Mouse (Mus musculus) CH12.LX (cell line): ENCODE measurements around the gene Nox4. TPM values are rescaled to one million over a fixed set of nuclear protein-coding genes. Genes with fewer than 3 reads are reported as not detected.

ENCODE experiments used
- DNase-seq: peaks from one replicate; pipeline ENCODE4 v3.0.0-alpha.2; 2013; ENCODE audit errors: extremely low read depth
- H3K27ac ChIP-seq: 2 replicates; pipeline ENCODE4 v1.5.1; 2012; ENCODE audit warnings: low read depth, mild to moderate bottlenecking, control low read depth, moderate library complexity; ENCODE audit not compliant: insufficient read depth
- H3K27me3 ChIP-seq: replicated peaks from 2 replicates; pipeline ENCODE3; 2012; ENCODE audit warnings: inconsistent platforms
- H3K36me3 ChIP-seq, 2 experiments: replicated peaks in 1 of 2; 2 replicates each; pipeline versions ENCODE3 to v1.6.1; 2012; ENCODE audit warnings: inconsistent platforms in 1 of 2, low read length in 1 of 2, mild to moderate bottlenecking in 1 of 2, mixed read lengths in 1 of 2, moderate library complexity in 1 of 2; ENCODE audit not compliant: control insufficient read depth in 1 of 2, insufficient read depth in 1 of 2
- H3K4me1 ChIP-seq, 2 experiments: 2 replicates each; pipeline ENCODE4 v1.6.1; 2012; ENCODE audit warnings: inconsistent platforms in 1 of 2, moderate library complexity in 1 of 2; ENCODE audit not compliant: insufficient read depth in 2 of 2, control insufficient read depth in 1 of 2
- H3K4me2 ChIP-seq: 2 replicates; pipeline ENCODE4 v1.6.1; 2012; ENCODE audit warnings: low read depth, mild to moderate bottlenecking, control low read depth; ENCODE audit not compliant: poor library complexity, insufficient read depth, severe bottlenecking
- H3K4me3 ChIP-seq, 3 experiments: fragments of 150-350 bp in 1 of 3; sonication (generic) in 1 of 3; replicated peaks in 1 of 3; 2 replicates each; pipeline versions ENCODE3 to v1.5.1; 2011 to 2012; ENCODE audit warnings: low read depth in 2 of 3, low read length in 2 of 3, mild to moderate bottlenecking in 2 of 3, moderate library complexity in 2 of 3, control low read depth in 1 of 3, improper control_type of control experiment in 1 of 3, inconsistent platforms in 1 of 3, mixed read lengths in 1 of 3; ENCODE audit not compliant: poor library complexity in 1 of 3
- H3K79me2 ChIP-seq: replicated peaks from 2 replicates; pipeline ENCODE4 v1.6.1; 2012; ENCODE audit warnings: mild to moderate bottlenecking, moderate library complexity; ENCODE audit not compliant: control insufficient read depth, poor library complexity, insufficient read depth, severe bottlenecking; ENCODE audit errors: extremely low read depth
- H3K9ac ChIP-seq: 2 replicates; pipeline ENCODE4 v1.6.1; 2012; ENCODE audit warnings: low read depth, mild to moderate bottlenecking, control low read depth, moderate library complexity; ENCODE audit not compliant: insufficient read depth
- H3K9me3 ChIP-seq: replicated peaks from 2 replicates; pipeline ENCODE3; 2012; ENCODE audit warnings: low read length, inconsistent platforms, mixed read lengths
- BHLHE40 ChIP-seq: IDR thresholded peaks from 2 replicates; pipeline ENCODE4 v1.6.1; 2011; ENCODE audit warnings: mild to moderate bottlenecking, low read depth, low read length, improper control_type of control experiment
- CHD1 ChIP-seq: IDR thresholded peaks from 2 replicates; pipeline ENCODE4 v1.6.1; 2012; ENCODE audit warnings: low read depth, low read length, improper control_type of control experiment, inconsistent platforms
- CHD2 ChIP-seq: IDR thresholded peaks from 2 replicates; pipeline ENCODE4 v1.6.1; 2011; ENCODE audit warnings: low read length, improper control_type of control experiment
- ELF1 ChIP-seq: IDR thresholded peaks from 2 replicates; pipeline ENCODE4 v1.6.1; 2014; ENCODE audit warnings: low read depth, mild to moderate bottlenecking, inconsistent platforms, low read length, improper control_type of control experiment
- GABPA ChIP-seq: IDR thresholded peaks from 2 replicates; pipeline ENCODE4 v1.6.1; 2012; ENCODE audit warnings: low read depth, low read length, improper control_type of control experiment, inconsistent platforms; ENCODE audit not compliant: insufficient replicate concordance
- HCFC1 ChIP-seq: IDR thresholded peaks from 2 replicates; pipeline ENCODE4 v1.6.1; 2012; ENCODE audit warnings: low read depth, mild to moderate bottlenecking, inconsistent platforms, low read length, improper control_type of control experiment
- JUND ChIP-seq: conservative IDR thresholded peaks from 2 replicates; pipeline ENCODE4 v1.6.1; 2011; ENCODE audit warnings: low read depth, low read length, improper control_type of control experiment
- KAT2A ChIP-seq: IDR thresholded peaks from 2 replicates; pipeline ENCODE4 v1.6.1; 2012; ENCODE audit warnings: low read length, improper control_type of control experiment, inconsistent platforms; ENCODE audit not compliant: insufficient replicate concordance
- MAZ ChIP-seq: IDR thresholded peaks from 2 replicates; pipeline ENCODE4 v1.6.1; 2012; ENCODE audit warnings: low read depth, mild to moderate bottlenecking, inconsistent platforms, low read length, improper control_type of control experiment, moderate library complexity
- MYC ChIP-seq: IDR thresholded peaks from 2 replicates; pipeline ENCODE4 v1.6.1; 2011; ENCODE audit warnings: low read depth, mild to moderate bottlenecking, improper control_type of control experiment, low read length
- NELFE ChIP-seq: IDR thresholded peaks from 2 replicates; pipeline ENCODE4 v1.6.1; 2011; ENCODE audit warnings: low read depth, low read length, improper control_type of control experiment
- PAX5 ChIP-seq: IDR thresholded peaks from 2 replicates; pipeline ENCODE4 v1.6.1; 2012; ENCODE audit warnings: low read length, inconsistent platforms, mixed read lengths
- RAD21 ChIP-seq: IDR thresholded peaks from 2 replicates; pipeline ENCODE4 v1.6.1; 2011; ENCODE audit warnings: low read depth, mild to moderate bottlenecking, low read length, improper control_type of control experiment, moderate library complexity
- RCOR1 ChIP-seq: conservative IDR thresholded peaks from 2 replicates; pipeline ENCODE4 v1.6.1; 2012; ENCODE audit warnings: low read depth, mild to moderate bottlenecking, inconsistent platforms, low read length, improper control_type of control experiment
- TBP ChIP-seq: conservative IDR thresholded peaks from 2 replicates; pipeline ENCODE4 v1.6.1; 2011; ENCODE audit warnings: low read depth, low read length, improper control_type of control experiment
- TCF12 ChIP-seq: IDR thresholded peaks from 2 replicates; pipeline ENCODE4 v1.6.1; 2014; ENCODE audit warnings: low read depth, mild to moderate bottlenecking, inconsistent platforms, low read length, improper control_type of control experiment
- UBTF ChIP-seq: IDR thresholded peaks from 2 replicates; pipeline ENCODE4 v1.6.1; 2012; ENCODE audit warnings: low read depth, mild to moderate bottlenecking, inconsistent platforms, low read length, improper control_type of control experiment, moderate library complexity
- USF1 ChIP-seq: IDR thresholded peaks from 2 replicates; pipeline ENCODE4 v1.6.1; 2014; ENCODE audit warnings: low read depth, mild to moderate bottlenecking, inconsistent platforms, low read length, improper control_type of control experiment
- ZC3H11A ChIP-seq: IDR thresholded peaks from 2 replicates; pipeline ENCODE4 v1.6.1; 2012; ENCODE audit warnings: low read depth, mild to moderate bottlenecking, inconsistent platforms, low read length, improper control_type of control experiment
- ZKSCAN1 ChIP-seq: IDR thresholded peaks from 2 replicates; pipeline ENCODE4 v1.6.1; 2012; ENCODE audit warnings: low read depth, inconsistent platforms, low read length, improper control_type of control experiment, borderline replicate concordance
- ZMIZ1 ChIP-seq: IDR thresholded peaks from 2 replicates; pipeline ENCODE4 v1.6.1; 2012; ENCODE audit warnings: low read depth, mild to moderate bottlenecking, inconsistent platforms, low read length, improper control_type of control experiment
- dilution Hi-C: fragments of 300-500 bp; cut with MboI; formaldehyde crosslinking; loops from 2 replicates; pipeline ENCODE4 v1.14.3; 2020; ENCODE audit warnings: low sequenced_read_pairs; ENCODE audit not compliant: extremely low pct_unique_long_range_greater_than_20kb, extremely low pct_ligation_motif_present
- in situ Hi-C: fragments of 300-500 bp; cut with MboI; formaldehyde crosslinking; loops from 3 replicates; pipeline ENCODE4 v1.14.3; 2019; ENCODE audit warnings: low sequenced_read_pairs, low pct_ligation_motif_present, low pct_unique_long_range_greater_than_20kb, mixed read lengths
- polyA plus RNA-seq: library from polyadenylated mRNA; unstranded; fragments of >175 nt; gene quantifications from 2 replicates; pipeline ENCODE4 v1.2.1, GENCODE M21; 2012; ENCODE audit warnings: low read depth; ENCODE audit not compliant: insufficient read length
- total RNA-seq, 2 experiments: library from RNA; depleted of rRNA; stranded (reverse); fragments of 300-350 nt in 1 of 2; fragments of >200 nt in 1 of 2; gene quantifications; 2 replicates each; pipeline ENCODE4 v1.2.3; 2012 to 2014

Gene Nox4
- total and polyA plus RNA-seq, 3 experiments: not detected

DNA sequence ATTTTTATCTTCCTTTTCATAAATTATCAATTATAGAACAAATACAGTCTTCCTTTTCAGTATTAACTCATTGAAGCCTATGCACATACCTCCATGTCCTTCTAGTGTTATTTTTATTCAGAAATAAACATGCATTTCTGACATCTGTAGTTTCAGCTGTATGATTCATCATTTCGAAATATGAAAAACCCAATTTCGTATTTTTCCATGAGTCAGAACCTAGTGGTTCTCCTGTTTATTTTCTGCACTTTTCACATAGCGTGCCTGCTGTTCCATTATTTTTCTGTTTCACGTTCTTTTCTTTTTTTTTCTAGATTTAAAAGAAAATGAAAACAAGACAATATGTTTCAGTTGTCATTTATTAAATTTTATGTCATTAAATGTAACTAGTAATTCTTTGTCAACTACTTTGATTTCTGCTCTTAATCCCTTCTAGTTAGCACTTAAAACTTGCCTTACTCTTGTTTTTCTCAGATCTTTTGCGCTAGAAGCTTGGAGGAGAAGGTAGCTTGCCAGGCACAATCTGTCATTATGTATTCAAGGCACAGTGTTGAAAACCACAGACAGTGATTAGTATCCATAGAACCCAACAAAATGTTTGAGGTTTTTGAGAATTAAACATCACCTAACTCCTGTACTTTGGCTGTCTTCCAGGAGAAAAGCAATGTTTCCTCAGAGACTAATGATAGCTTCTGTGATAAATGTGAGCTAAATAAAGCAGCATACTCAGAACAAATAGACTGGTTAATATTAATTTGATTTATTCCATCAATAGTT, 85.1 kb downstream of the Nox4 start:
- Histone ChIP-seq H3K36me3 (no peaks in the 10 kb centered on the region), H3K9ac (no peak overlapping the region), H3K27me3 (no peaks in the 10 kb centered on the region), H3K4me3 (no peak overlapping the region), H3K4me2 (no peak overlapping the region), H3K9me3 (no peaks in the 10 kb centered on the region), H3K27ac (no peak overlapping the region), H3K4me1 (no peaks in the 10 kb centered on the region), H3K79me2 (no peaks in the 10 kb centered on the region)
- in situ Hi-C loops: no loop called here
- TF ChIP-seq ZMIZ1 (no peak), JUND (no peak), USF1 (no peak), RAD21 (no peak), ZKSCAN1 (no peak), MYC (no peak), GABPA (no peak), PAX5 (no peak), MAZ (no peak), ZC3H11A (no peak), BHLHE40 (no peak), CHD1 (no peak), KAT2A (no peak), TBP (no peak), NELFE (no peak), TCF12 (no peak), CHD2 (no peak), ELF1 (no peak), RCOR1 (no peak)
- dilution Hi-C loops: no loop called here
- no peak for DNase-seq

DNA sequence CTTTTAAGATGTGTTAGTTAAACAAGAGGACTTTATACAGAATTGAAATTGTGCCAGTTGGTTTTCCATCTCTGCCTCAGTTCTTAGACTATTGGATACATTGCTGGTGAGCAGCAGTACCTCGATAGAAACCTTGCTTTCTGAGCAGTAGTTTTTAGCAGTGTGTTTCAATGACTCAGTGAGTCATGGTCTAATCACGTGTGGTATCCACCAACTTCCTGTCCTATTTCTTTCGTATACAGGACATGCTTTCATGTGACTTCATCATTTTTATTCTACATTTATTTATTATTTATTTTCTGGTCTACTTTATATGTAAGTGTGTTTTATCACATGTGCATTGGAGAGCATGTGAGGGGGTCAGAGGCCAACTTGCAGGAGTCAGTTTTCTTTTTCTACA, 99.7 kb downstream of the Nox4 start:
- H3K4me3 ChIP-seq: no peak overlapping the region
- H3K36me3 ChIP-seq: no peaks in the 10 kb centered on the region
- no peaks in the 10 kb centered on the region for H3K4me1 ChIP-seq
- DNase-seq: no peak
- H3K27ac ChIP-seq: no peak overlapping the region
- no peaks in the 10 kb centered on the region for H3K9me3 ChIP-seq
- in situ Hi-C loops (no loop called here), dilution Hi-C loops (no loop called here)
- H3K9ac ChIP-seq: no peak overlapping the region
- TF ChIP-seq HCFC1 (no peak), UBTF (no peak)
- H3K79me2 ChIP-seq: no peaks in the 10 kb centered on the region
- H3K27me3 ChIP-seq: no peaks in the 10 kb centered on the region
- no peak overlapping the region for H3K4me2 ChIP-seq
